Mouse (Mus musculus) thymus, adult 2 months (tissue): ENCODE measurements at regions not wholly inside any gene's neighbourhood (a gene's known extent, or its start where the extent isn't known, plus 50 kb on each side); places are given as distances from the start of the nearest gene placed in this dataset.

Experiments used
- CTCF ChIP-seq: fragments of 200-500 bp; IDR thresholded peaks from 2 replicates; pipeline ENCODE4 v1.5.1; 2012; ENCODE audit warnings: mild to moderate bottlenecking, control low read depth, low read length, moderate library complexity, borderline replicate concordance; ENCODE audit not compliant: control insufficient read depth, poor library complexity, insufficient read depth; ENCODE audit errors: extremely low read depth
- POLR2A ChIP-seq: fragments of 200-500 bp; IDR thresholded peaks from 2 replicates; pipeline ENCODE4 v1.6.1; 2012; ENCODE audit warnings: mild to moderate bottlenecking, low read length, control low read depth, moderate library complexity; ENCODE audit not compliant: control insufficient read depth, poor library complexity, insufficient read depth; ENCODE audit errors: extremely low read depth

GRCm38 (mm10) chr13:71157656-71158299 is 316.2 kb upstream of the Adamts16 start:
- TF ChIP-seq CTCF (no peak), POLR2A (no peak)
